Mouse (Mus musculus) megakaryocyte-erythroid progenitor cell, adult 5 weeks (primary cell): ENCODE measurements around the gene Dscaml1. TPM values are rescaled to one million over a fixed set of nuclear protein-coding genes. Genes with fewer than 3 reads are reported as not detected.

Experiments used
- polyA plus RNA-seq: library from polyadenylated mRNA; stranded (reverse); fragments of >175 nt; gene quantifications from 2 replicates; pipeline ENCODE4 v1.2.3, GENCODE M21; 2012

Gene Dscaml1
- polyA plus RNA-seq = 0.09 and 0.37 TPM in 2 replicates

DNA sequence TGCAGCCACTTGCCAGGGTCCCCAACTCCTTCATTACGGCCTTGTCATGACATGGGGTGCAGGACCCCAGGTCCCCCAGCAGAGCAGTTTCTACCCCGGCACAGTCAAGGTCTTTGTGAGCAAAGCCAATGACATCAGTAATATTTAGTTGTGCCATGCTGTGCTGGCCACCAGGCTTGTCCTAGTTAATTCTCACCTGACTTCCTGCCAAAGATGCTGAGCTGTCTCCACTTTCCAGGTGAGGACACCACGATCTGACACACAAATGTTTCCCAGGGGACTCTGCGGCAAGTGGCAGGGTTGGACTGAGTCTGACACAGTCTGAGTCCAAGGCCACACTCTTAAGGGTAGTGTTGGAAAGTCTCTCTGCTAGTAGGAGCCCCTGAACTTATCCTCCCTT is at the start of gene Dscaml1:
Gene Dscaml1, plus strand, starts transcription at position 173 of the 400 bp plus-strand sequence.

DNA sequence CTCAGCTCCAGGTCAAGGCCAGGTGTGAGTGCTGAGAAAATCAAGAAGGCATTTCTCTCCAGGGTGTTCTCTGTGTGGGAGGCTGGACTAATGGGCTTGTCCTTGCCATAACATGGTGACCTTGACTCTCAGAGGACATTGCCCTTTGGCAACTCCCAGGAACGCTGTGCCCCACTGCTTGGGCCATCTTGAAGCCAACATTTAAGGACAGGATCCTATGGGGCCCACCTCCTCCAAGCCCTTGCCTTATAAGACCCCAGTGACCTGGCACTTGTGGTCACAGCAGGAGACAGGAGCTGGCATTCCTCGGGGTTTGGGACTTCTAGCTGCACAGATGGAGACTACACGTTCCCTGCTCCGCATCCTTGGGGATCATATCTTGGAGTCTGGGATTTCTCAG is 27.0 kb upstream of the Dscaml1 start, which contains the start of gene Fxyd2:
Gene Fxyd2, plus strand, starts transcription at position 236 of the 400 bp plus-strand sequence.

Other genes with a start within 250 kb of the Dscaml1 start
- 0.04 and 0.14 TPM in 2 replicates for gene BC049352, start 244.6 kb upstream of the Dscaml1 start, polyA plus RNA-seq
- not detected in 2 replicates for gene Tmprss4, start 222.5 kb upstream of the Dscaml1 start, polyA plus RNA-seq
- gene Il10ra, start 157.5 kb upstream of the Dscaml1 start, polyA plus RNA-seq = 1.6 and 2.2 TPM in 2 replicates
- gene Tmprss13, start 107.5 kb upstream of the Dscaml1 start, polyA plus RNA-seq = 0.03 TPM in 1 of 2 replicates, not detected in the other
- gene Fxyd6, start 56.4 kb upstream of the Dscaml1 start, polyA plus RNA-seq = 0.19 and 0.20 TPM in 2 replicates
- gene Fxyd2, start 27.0 kb upstream of the Dscaml1 start, polyA plus RNA-seq = 1.7 and 3.6 TPM in 2 replicates